10 mouse cellular contexts compared by ENCODE assay signal in the genomic region with DNA sequence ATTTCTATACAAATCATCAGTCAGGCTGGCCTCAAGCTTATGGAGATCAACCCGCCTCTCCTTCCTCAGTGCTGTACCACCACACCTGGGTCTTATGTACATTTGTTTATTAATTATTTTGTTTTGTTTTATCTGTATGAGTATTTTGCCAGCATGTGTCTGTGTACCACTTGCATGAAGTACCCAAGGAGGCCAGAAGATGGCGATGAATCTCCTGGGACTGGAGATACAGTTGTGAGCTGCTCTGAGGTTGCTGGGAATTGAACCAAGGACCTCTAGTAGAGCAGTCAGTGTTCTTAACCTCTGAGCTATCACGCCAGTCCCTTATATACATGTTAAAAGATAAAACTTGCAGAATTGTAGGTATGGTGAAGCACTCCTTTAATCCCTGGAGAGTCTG. TPM values are rescaled to one million over a fixed set of nuclear protein-coding genes. Genes with fewer than 3 reads are reported as not detected.
A peak's percentile ranks its signal among the peaks of the same experiment; 100 is the strongest.
DNase-seq lines count a peak whose midpoint lies in the region; ATAC-seq and TF ChIP-seq lines count a peak whose summit lies in the region.
"Had no signal": no experiment of that assay in that cellular context is flagged by ENCODE, and none has a peak within 500 bp of the region (broad histone marks: within the 10 kb centered on the region; RNA-seq: fewer than 3 reads in every experiment).

No protein-coding gene starts in this region.

- no peak for DNase-seq in kidney, postnatal 0 days (ENCODE audit: low spot score)
- DNase-seq in kidney, adult 18-20 months: no peak
- DNase-seq in B cell, adult 2 months: peak; percentile 53 to 54
- peak; percentile 68 for DNase-seq in MEL (ENCODE audit: low read depth, low spot score)
- no peak for DNase-seq in urinary bladder, postnatal 10 days (ENCODE audit: low spot score)
- no peak for DNase-seq in left cerebral cortex, adult 8-10 months (ENCODE audit: low spot score in 2 of 2)
- DNase-seq: heart, postnatal 10 days; liver, embryonic 13.5 days had no signal

- H3K9me3 ChIP-seq in kidney, postnatal 0 days (replicated peaks; ENCODE audit: low read length): no peaks in the 10 kb centered on the region
- no peaks in the 10 kb centered on the region for H3K9me3 ChIP-seq in MEL (replicated peaks; ENCODE audit: insufficient read depth, low read length)
- H3K9me3 ChIP-seq: liver, embryonic 13.5 days had no signal

- TF ChIP-seq RAD21 in MEL (IDR thresholded peaks at IDR 0.05; ENCODE audit: low read depth, low read length): peak; percentile 58

- no peak overlapping the region for H3K4me2 ChIP-seq in kidney, postnatal 0 days (ENCODE audit: low read length)
- H3K4me2 ChIP-seq: liver, embryonic 13.5 days had no signal

- no peak overlapping the region for H3K27ac ChIP-seq in kidney, postnatal 0 days
- H3K27ac ChIP-seq in MEL (ENCODE audit: control insufficient read depth, low read depth, low read length): no peak overlapping the region
- H3K27ac ChIP-seq: liver, embryonic 13.5 days had no signal

- no peaks in the 10 kb centered on the region for H3K79me2 ChIP-seq in MEL (ENCODE audit: control insufficient read depth, insufficient read depth, low read length, poor library complexity)

- TF ChIP-seq EP300 in MEL (IDR thresholded peaks at IDR 0.05; ENCODE audit: low read depth in 1 of 2, low read length in 2 of 2): no peak

- no peak for ATAC-seq in kidney, postnatal 0 days (replicated peaks; ENCODE audit: low FRiP score, low read depth)
- ATAC-seq in megakaryocyte progenitor cell, adult 5-6 weeks (replicated peaks; ENCODE audit: poor library complexity): peak; percentile 62; the same call in 1 of the 2 replicates

- no peak overlapping the region for H3K9ac ChIP-seq in kidney, postnatal 0 days (ENCODE audit: low read depth, low read length)
- H3K9ac ChIP-seq in MEL (ENCODE audit: control insufficient read depth, low read depth, low read length, poor library complexity, severe bottlenecking): no peak overlapping the region
- H3K9ac ChIP-seq: liver, embryonic 13.5 days had no signal

- H3K4me3 ChIP-seq in kidney, postnatal 0 days (replicated peaks; ENCODE audit: low read depth, low read length): no peak overlapping the region
- H3K4me3 ChIP-seq in MEL (ENCODE audit: control insufficient read depth in 1 of 2, insufficient read depth in 1 of 2, low read depth in 2 of 2, low read length in 2 of 2): no peak overlapping the region
- H3K4me3 ChIP-seq: liver, embryonic 13.5 days had no signal

- no peaks in the 10 kb centered on the region for H3K27me3 ChIP-seq in kidney, postnatal 0 days (ENCODE audit: insufficient read depth, low read length)
- H3K27me3 ChIP-seq in MEL (ENCODE audit: control insufficient read depth in 1 of 2, insufficient read depth in 2 of 2, low read length in 2 of 2): peaks cover 0 to 8% of the 10 kb centered on the region in 2 experiments

- no peak for TF ChIP-seq POLR2A in MEL (IDR thresholded peaks at IDR 0.05; ENCODE audit: control insufficient read depth in 1 of 2, insufficient read depth in 1 of 2, low read depth in 1 of 2, low read length in 2 of 2, poor library complexity in 1 of 2)

- H3K36me3 ChIP-seq in kidney, postnatal 0 days (ENCODE audit: insufficient read depth, low read length): no peaks in the 10 kb centered on the region
- H3K36me3 ChIP-seq in MEL (ENCODE audit: control insufficient read depth in 1 of 2, insufficient read depth in 2 of 2, low read length in 2 of 2): no peaks in the 10 kb centered on the region
- H3K36me3 ChIP-seq: liver, embryonic 13.5 days had no signal

- H3K4me1 ChIP-seq in kidney, postnatal 0 days (replicated peaks; ENCODE audit: insufficient read depth, low read length): peaks cover 17% of the 10 kb centered on the region
- no peaks in the 10 kb centered on the region for H3K4me1 ChIP-seq in MEL (ENCODE audit: control insufficient read depth in 1 of 2, insufficient read depth in 2 of 2, low read length in 2 of 2)
- H3K4me1 ChIP-seq: liver, embryonic 13.5 days had no signal

- 68% methylated on average over 3 of the region's 3 CpGs for WGBS in kidney, postnatal 0 days

- TF ChIP-seq CTCF in kidney, postnatal 0 days (IDR thresholded peaks at IDR 0.05; ENCODE audit: low read depth): peak; percentile 64
- TF ChIP-seq CTCF in MEL (IDR thresholded peaks at IDR 0.05 in 2 of 3, conservative IDR thresholded peaks at IDR 0.05 in 1 of 3; ENCODE audit: control insufficient read depth in 1 of 3, insufficient read depth in 1 of 3, low read depth in 2 of 3, low read length in 3 of 3, poor library complexity in 1 of 3, severe bottlenecking in 1 of 3): peak; percentile 64 to 78 (median 67)

TF ChIP-seq in MEL, 35 proteins besides CTCF, POLR2A, EP300 and RAD21:
- peak; percentile 26; the same call in 1 of the 2 replicates for TF ChIP-seq ZC3H11A (IDR thresholded peaks at IDR 0.05; ENCODE audit: low read depth, low read length)
- TF ChIP-seq POLR2AphosphoS5 (IDR thresholded peaks at IDR 0.05; ENCODE audit: borderline replicate concordance, low read depth, low read length): no peak
- TF ChIP-seq MAX (IDR thresholded peaks at IDR 0.05; ENCODE audit: low read length): no peak
- TF ChIP-seq NRF1 (IDR thresholded peaks at IDR 0.05; ENCODE audit: insufficient read depth, low read depth, low read length, poor library complexity, severe bottlenecking): no peak
- TF ChIP-seq TAL1 (IDR thresholded peaks at IDR 0.05; ENCODE audit: low read length): no peak
- no peak for TF ChIP-seq TBP (IDR thresholded peaks at IDR 0.05; ENCODE audit: low read depth, low read length)
- peak; percentile 79 for TF ChIP-seq SMC3 (IDR thresholded peaks at IDR 0.05; ENCODE audit: low read depth, low read length)
- no peak for TF ChIP-seq USF1 (IDR thresholded peaks at IDR 0.05; ENCODE audit: low read depth, low read length)

RNA-seq across cellular contexts. Expression of a gene that starts 10.0 kb away (rescaled TPM):
- polyA plus RNA-seq in kidney, postnatal 0 days (2015; fragmentation: Nextera tagmentation; extraction: Ambion mirVana): 28.7 and 31.6 TPM in 2 replicates
- total RNA-seq in MEL (2012; rRNA removed): not detected in 2 replicates
- polyA plus RNA-seq in MEL (2012; ENCODE audit: insufficient read depth in 1 of 2, insufficient read length in 2 of 2, low read depth in 1 of 2, low replicate concordance in 2 of 2, missing spikeins in 1 of 2): not detected
- not detected in 2 replicates for total RNA-seq in megakaryocyte progenitor cell, adult 5-6 weeks (2015)
- not detected in 2 replicates for total RNA-seq in megakaryocyte progenitor cell, adult 5-6 weeks (2017)
- total RNA-seq in left cerebral cortex, adult 8-10 months (2022): 1 to 10 TPM; 3.9 to 6.5 (median 5.9) TPM
- total RNA-seq: monocyte, adult 5-6 weeks had no signal

RNA-seq across cellular contexts. Expression of a gene that starts 22.0 kb away (rescaled TPM):
- polyA plus RNA-seq in kidney, postnatal 0 days (2015; fragmentation: Nextera tagmentation; extraction: Ambion mirVana): 0.47 and 0.71 TPM in 2 replicates
- total RNA-seq in MEL (2012; rRNA removed): not detected in 2 replicates
- polyA plus RNA-seq in MEL (2012; ENCODE audit: insufficient read depth in 1 of 2, insufficient read length in 2 of 2, low read depth in 1 of 2, low replicate concordance in 2 of 2, missing spikeins in 1 of 2): not detected
- not detected in 2 replicates for total RNA-seq in megakaryocyte progenitor cell, adult 5-6 weeks (2015)
- 0.88 TPM in 1 of 2 replicates, not detected in the other for total RNA-seq in megakaryocyte progenitor cell, adult 5-6 weeks (2017)
- total RNA-seq in left cerebral cortex, adult 8-10 months (2022): 10 to 100 TPM; 10.1 to 14.5 (median 12.5) TPM
- total RNA-seq: monocyte, adult 5-6 weeks had no signal
- polyA plus RNA-seq: liver, embryonic 13.5 days had no signal

RNA-seq across cellular contexts. Expression of a gene that starts 38.8 kb away (rescaled TPM):
- 28.2 and 29.7 TPM in 2 replicates for polyA plus RNA-seq in kidney, postnatal 0 days (2015; fragmentation: Nextera tagmentation; extraction: Ambion mirVana)
- 330 and 394 TPM in 2 replicates for total RNA-seq in MEL (2012; rRNA removed)
- 100 to 1,000 TPM in 1 of 2 experiments, not detected in 1; 684 TPM for polyA plus RNA-seq in MEL (2012; ENCODE audit: insufficient read depth in 1 of 2, insufficient read length in 2 of 2, low read depth in 1 of 2, low replicate concordance in 2 of 2, missing spikeins in 1 of 2)
- 141 and 168 TPM in 2 replicates for total RNA-seq in megakaryocyte progenitor cell, adult 5-6 weeks (2015)
- total RNA-seq in megakaryocyte progenitor cell, adult 5-6 weeks (2017): 118 and 136 TPM in 2 replicates
- 10 to 100 TPM; 40.2 to 43.2 (median 42.4) TPM for total RNA-seq in left cerebral cortex, adult 8-10 months (2022)

RNA-seq across cellular contexts. Expression of a gene that starts 40.3 kb away (rescaled TPM):
- 3.7 and 3.8 TPM in 2 replicates for polyA plus RNA-seq in kidney, postnatal 0 days (2015; fragmentation: Nextera tagmentation; extraction: Ambion mirVana)
- total RNA-seq in MEL (2012; rRNA removed): not detected in 2 replicates
- not detected for polyA plus RNA-seq in MEL (2012; ENCODE audit: insufficient read depth in 1 of 2, insufficient read length in 2 of 2, low read depth in 1 of 2, low replicate concordance in 2 of 2, missing spikeins in 1 of 2)
- not detected in 2 replicates for total RNA-seq in megakaryocyte progenitor cell, adult 5-6 weeks (2015)
- total RNA-seq in megakaryocyte progenitor cell, adult 5-6 weeks (2017): not detected in 2 replicates
- total RNA-seq in left cerebral cortex, adult 8-10 months (2022): 100 to 1,000 TPM; 419 to 526 (median 447) TPM
- total RNA-seq: monocyte, adult 5-6 weeks had no signal
- polyA plus RNA-seq: liver, embryonic 13.5 days had no signal

Comparison
In these comparisons a context has a peak if more than half of its experiments do, and no peak if none do; other contexts are left out.
1. DNase-seq: peak in B cell, adult 2 months (2 of 2) and MEL (single experiment); none in kidney, postnatal 0 days (single experiment), kidney, adult 18-20 months (single experiment), urinary bladder, postnatal 10 days (single experiment) and left cerebral cortex, adult 8-10 months (0 of 2).
2. RNA of a gene that starts 22.0 kb away (total RNA-seq): 10.1 to 14.5 TPM in left cerebral cortex, adult 8-10 months; not detected in MEL and 0.88 TPM in megakaryocyte progenitor cell, adult 5-6 weeks; every median in the first group is over 4 times any median in the second.